In the genomic region with DNA sequence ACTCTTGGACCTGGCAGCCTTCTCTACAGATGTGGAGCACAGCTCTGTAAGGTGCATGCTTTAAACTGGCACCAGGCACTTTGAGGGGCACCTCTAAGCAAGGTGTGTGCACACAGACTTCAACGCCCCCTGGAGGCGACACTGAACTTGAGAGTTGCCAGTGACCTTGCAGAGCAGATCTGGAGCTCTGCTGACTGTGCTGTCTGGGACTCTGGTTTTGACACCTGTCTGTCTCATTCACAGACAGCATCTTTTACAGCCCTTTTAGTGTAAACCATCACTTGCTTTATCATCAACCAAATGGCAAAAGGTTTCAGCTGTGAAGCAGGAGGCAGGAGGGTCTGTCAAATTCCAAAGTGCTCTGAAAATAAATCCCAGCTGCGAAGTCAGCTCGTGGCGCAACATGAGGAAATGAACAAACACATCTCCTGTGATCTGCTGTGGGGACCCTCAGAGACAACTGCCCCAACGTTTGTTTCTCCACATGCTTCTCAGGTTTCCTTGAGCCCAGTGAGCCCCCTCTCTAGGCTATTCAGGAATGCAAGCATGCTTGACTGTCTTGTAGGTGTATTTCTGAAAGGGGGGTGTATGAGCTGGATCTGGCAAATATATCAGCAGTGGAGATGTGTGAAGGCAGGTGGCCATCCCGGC, we compare ENCODE assay signal across 7 mouse cellular contexts.
DNase-seq lines count a peak whose midpoint lies in the region; ATAC-seq and TF ChIP-seq lines count a peak whose summit lies in the region.

No protein-coding gene starts in this region.

- WGBS in kidney, embryonic 14.5 days, result 45% methylated on average over 7 of the region's 7 CpGs

- H3K27ac ChIP-seq in kidney, embryonic 14.5 days (ENCODE audit: low read depth, low read length), result no peak overlapping the region
- H3K27ac ChIP-seq in ES-E14 (ENCODE audit: insufficient read depth, low read depth, low read length, poor library complexity, severe bottlenecking), result no peak overlapping the region

- no peak overlapping the region for H3K4me3 ChIP-seq in kidney, embryonic 14.5 days (ENCODE audit: low read length)
- no peak overlapping the region for H3K4me3 ChIP-seq in ES-E14 (ENCODE audit: insufficient read depth in 1 of 2, low read depth in 1 of 2, low read length in 2 of 2, poor library complexity in 1 of 2, severe bottlenecking in 1 of 2)

- no peaks in the 10 kb centered on the region for H3K9me3 ChIP-seq in kidney, embryonic 14.5 days (ENCODE audit: control insufficient read depth, low read length)
- no peaks in the 10 kb centered on the region for H3K9me3 ChIP-seq in ES-E14 (ENCODE audit: control insufficient read depth, insufficient read depth, low read depth, low read length)

- no peak for DNase-seq in kidney, adult 18-20 months
- peak; percentile 25 for DNase-seq in ES-E14 (ENCODE audit: low read depth, low spot score)
- peak; percentile 48 for DNase-seq in lung, postnatal 36 days
- DNase-seq in urinary bladder, postnatal 36 days (ENCODE audit: low spot score in 2 of 2), result no peak
- DNase-seq in heart, postnatal 14 days, result no peak

- no peaks in the 10 kb centered on the region for H3K4me1 ChIP-seq in kidney, embryonic 14.5 days (ENCODE audit: control insufficient read depth, insufficient read depth, low read length)
- no peaks in the 10 kb centered on the region for H3K4me1 ChIP-seq in ES-E14 (ENCODE audit: control insufficient read depth in 2 of 2, insufficient read depth in 2 of 2, low read length in 2 of 2, poor library complexity in 1 of 2)

- no peak overlapping the region for H3K9ac ChIP-seq in kidney, embryonic 14.5 days (ENCODE audit: low read depth, low read length)
- no peak overlapping the region for H3K9ac ChIP-seq in ES-E14 (ENCODE audit: insufficient read depth, low read depth, low read length, poor library complexity, severe bottlenecking)

- in situ Hi-C loops in ES-E14 (cut with MboI; ENCODE audit: low sequenced_read_pairs in 2 of 2, unreplicated experiment in 2 of 2), result no loop called here

- H3K4me2 ChIP-seq in kidney, embryonic 14.5 days (replicated peaks; ENCODE audit: low read depth, low read length), result no peak overlapping the region

- H3K27me3 ChIP-seq in kidney, embryonic 14.5 days (ENCODE audit: control insufficient read depth, insufficient read depth, low read length), result no peaks in the 10 kb centered on the region

- ATAC-seq in kidney, embryonic 14.5 days (ENCODE audit: low FRiP score, low TSS enrichment), result 0 out of 2 replicates have a peak, but pooled peaks have one; percentile 46
- 0 out of 2 replicates have a peak, but pooled peaks have one; percentile 29 for ATAC-seq in common myeloid progenitor, adult 5-6 weeks (replicated peaks; ENCODE audit: low read depth, poor library complexity, severe bottlenecking)

- no peaks in the 10 kb centered on the region; the same call in 1 of the 2 replicates for H3K36me3 ChIP-seq in kidney, embryonic 14.5 days (ENCODE audit: control insufficient read depth, insufficient read depth, low read length)
- no peaks in the 10 kb centered on the region for H3K36me3 ChIP-seq in ES-E14 (ENCODE audit: control insufficient read depth, insufficient read depth, low read length, poor library complexity, severe bottlenecking)

- intact Hi-C loops in heart, postnatal 14 days (cut with DNase I), result no loop called here

TF ChIP-seq in ES-E14, 5 proteins besides CTCF, POLR2A, EP300 and RAD21:
- TF ChIP-seq CHD2 (IDR thresholded peaks at IDR 0.05; ENCODE audit: low read depth, low read length) (no peak), ZNF384 (IDR thresholded peaks at IDR 0.05; ENCODE audit: low read depth, low read length) (no peak), ZC3H11A (IDR thresholded peaks at IDR 0.05; ENCODE audit: borderline replicate concordance, low read depth, low read length) (no peak), MAFK (IDR thresholded peaks at IDR 0.05; ENCODE audit: insufficient read depth, low read depth, low read length) (no peak), HCFC1 (IDR thresholded peaks at IDR 0.05; ENCODE audit: borderline replicate concordance, insufficient read depth, low read length) (no peak)

Comparison
In these comparisons a context has a peak if more than half of its experiments do, and no peak if none do; other contexts are left out.
1. DNase-seq: peak in ES-E14 (single experiment) and lung, postnatal 36 days (single experiment); none in kidney, adult 18-20 months (single experiment), urinary bladder, postnatal 36 days (0 of 2) and heart, postnatal 14 days (0 of 2).